Comparison of ENCODE assay signal across 18 mouse cellular contexts in genomic region chr9:111841151-111841550, GRCm38 (mm10).
"Had no signal": no experiment of that assay in that cellular context is flagged by ENCODE, and none has a peak within 500 bp of the region (broad histone marks: within the 10 kb centered on the region; RNA-seq: fewer than 3 reads in every experiment).

No protein-coding gene starts in this region.

- H3K4me2 ChIP-seq: lung, embryonic 15.5 days; midbrain, embryonic 11.5 days; midbrain, embryonic 13.5 days; midbrain, embryonic 15.5 days; neural tube, embryonic 12.5 days had no signal

- H3K27ac ChIP-seq: lung, embryonic 15.5 days; macrophage; midbrain, embryonic 13.5 days; midbrain, embryonic 15.5 days; neural tube, embryonic 12.5 days had no signal

- H3K4me3 ChIP-seq: lung, embryonic 15.5 days; megakaryocyte, embryonic 14.5 days; midbrain, embryonic 13.5 days; midbrain, embryonic 15.5 days; neural tube, embryonic 12.5 days had no signal

- ATAC-seq: liver, postnatal 0 days; lung, postnatal 0 days; midbrain, embryonic 13.5 days; midbrain, embryonic 15.5 days had no signal

- H3K4me1 ChIP-seq: lung, embryonic 15.5 days; megakaryocyte, embryonic 14.5 days; midbrain, embryonic 13.5 days; neural tube, embryonic 12.5 days had no signal

- DNase-seq: liver, postnatal 0 days; lung, adult 2 months; lung, postnatal 14 days; lung, postnatal 36 days; right cerebral cortex, postnatal 25 days; right cerebral cortex, postnatal 4 days; spleen, adult 18-20 months; thymus, adult 18-20 months; thymus, postnatal 14 days; thymus, postnatal 36 days had no signal

- H3K36me3 ChIP-seq: lung, embryonic 15.5 days; midbrain, embryonic 13.5 days; midbrain, embryonic 15.5 days; neural tube, embryonic 12.5 days had no signal

- H3K9me3 ChIP-seq: lung, embryonic 15.5 days; midbrain, embryonic 13.5 days; midbrain, embryonic 15.5 days; neural tube, embryonic 12.5 days had no signal

- H3K9ac ChIP-seq: liver, postnatal 0 days; lung, embryonic 15.5 days; midbrain, embryonic 13.5 days; midbrain, embryonic 15.5 days; neural tube, embryonic 12.5 days had no signal

- H3K27me3 ChIP-seq: lung, embryonic 15.5 days; megakaryocyte, embryonic 14.5 days; midbrain, embryonic 13.5 days; midbrain, embryonic 15.5 days; neural tube, embryonic 12.5 days had no signal
